Mouse (Mus musculus) stomach, postnatal 0 days (tissue): ENCODE results near the gene 3110021N24Rik.

Experiments used
- CTCF ChIP-seq: IDR thresholded peaks from 2 replicates; pipeline ENCODE4 v1.5.1; 2016; ENCODE audit warnings: antibody characterized with exemption, low read depth, mild to moderate bottlenecking, moderate library complexity
- EP300 ChIP-seq: optimal IDR thresholded peaks from 2 replicates; pipeline ENCODE3; 2016; ENCODE audit warnings: antibody characterized with exemption

DNA sequence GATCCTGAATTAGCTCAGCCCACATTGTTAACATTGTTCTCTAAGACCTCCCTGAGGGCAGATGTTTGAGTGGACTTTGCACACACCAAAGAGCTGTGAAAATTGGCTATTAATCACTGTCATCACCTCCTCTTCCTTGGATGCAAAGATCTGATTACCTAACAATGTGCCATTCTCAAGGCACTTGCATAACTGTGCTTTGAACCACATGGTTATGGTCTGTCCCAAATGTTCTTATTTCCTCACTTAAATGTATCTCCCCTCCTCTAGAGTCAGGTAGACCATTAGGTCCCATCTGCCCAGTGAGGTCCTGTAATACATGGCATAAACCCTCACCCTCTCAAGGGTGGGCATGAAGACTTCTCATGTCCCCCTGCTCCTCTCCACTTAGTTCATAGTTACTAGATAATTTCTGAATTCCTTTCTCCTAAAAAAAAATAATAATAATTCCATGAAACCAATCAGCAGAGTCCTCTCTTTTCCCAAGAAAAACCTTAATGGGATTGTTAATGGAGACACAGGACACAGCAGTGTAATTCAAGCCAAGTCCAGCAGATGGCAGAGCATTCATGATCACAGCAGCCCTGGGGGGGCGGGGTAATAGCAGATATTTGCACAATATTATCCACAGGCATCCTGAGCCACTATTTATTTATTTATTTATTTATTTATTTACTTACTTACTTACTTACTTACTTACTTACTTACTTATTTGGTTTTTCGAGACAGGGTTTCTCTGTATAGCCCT lies 78.8 kb downstream of the 3110021N24Rik start:
- TF ChIP-seq CTCF (peak; percentile 84), EP300 (no peak)
